Mouse (Mus musculus): ENCODE measurements at regions not wholly inside any gene's neighbourhood (a gene's known extent, or its start where the extent isn't known, plus 50 kb on each side); places are given as distances from the start of the nearest gene placed in this dataset.

DNA sequence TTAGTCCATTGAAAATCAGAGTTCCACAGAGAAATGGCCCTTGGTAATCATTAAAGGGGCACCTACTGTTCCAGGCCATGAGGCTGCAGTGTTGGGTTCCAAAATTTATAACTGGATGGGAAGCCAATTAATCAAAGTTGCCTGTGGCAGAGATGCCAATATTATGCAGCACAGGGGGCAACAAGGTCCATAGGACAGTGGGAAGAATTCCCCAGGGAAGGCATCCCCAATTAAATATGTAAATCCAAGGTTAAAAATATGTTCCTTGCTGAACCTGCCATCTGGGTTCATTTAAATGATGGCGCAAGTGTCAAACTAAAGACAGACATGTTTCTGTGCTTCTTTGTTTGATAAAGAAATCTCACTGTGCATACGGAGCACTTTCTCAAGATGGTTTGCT lies 273.1 kb upstream of the Sema6d start:
- no peak overlapping the region for H3K4me2 ChIP-seq
- H3K4me1 ChIP-seq (replicated peaks), result peaks cover 17% of the 10 kb centered on the region
- no peaks in the 10 kb centered on the region for H3K36me3 ChIP-seq
- WGBS, result 49% methylated on average over 2 of the region's 2 CpGs
- no peak overlapping the region for H3K4me3 ChIP-seq
- H3K9me3 ChIP-seq, result no peaks in the 10 kb centered on the region
- no peaks in the 10 kb centered on the region for H3K27me3 ChIP-seq
- no peak overlapping the region for H3K27ac ChIP-seq (replicated peaks)
- ATAC-seq (ENCODE audit: low read depth), result no peak
- no peak overlapping the region for H3K9ac ChIP-seq

DNA sequence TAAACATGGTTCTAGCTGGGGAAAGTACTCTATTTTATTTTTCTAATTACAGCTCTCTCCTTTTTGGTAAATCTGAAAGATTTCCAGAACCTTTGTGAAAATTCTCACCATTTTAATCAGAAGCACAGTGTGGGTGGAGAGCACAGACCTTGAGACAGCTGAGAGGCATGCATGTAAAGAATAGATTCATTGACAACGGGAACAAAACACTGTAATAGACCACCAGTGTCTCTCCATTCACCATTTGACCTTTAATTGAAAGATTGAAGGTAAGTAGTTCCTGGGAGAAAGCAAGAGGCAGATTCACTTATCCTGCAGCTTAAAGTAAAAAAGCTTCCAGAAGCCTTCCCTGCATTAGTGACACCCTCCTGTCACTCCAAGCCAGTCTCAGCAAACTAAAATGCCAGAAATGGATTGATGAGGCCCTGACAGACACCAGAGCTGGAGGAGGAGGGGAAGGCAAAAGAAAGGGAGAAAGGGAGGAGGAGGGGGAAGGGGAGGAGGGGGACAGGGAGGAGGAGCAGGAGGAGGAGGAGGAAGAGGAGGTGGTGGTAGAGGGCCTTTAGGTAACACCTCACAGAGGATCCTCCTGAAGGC lies 256.1 kb upstream of the Sema6d start:
- Histone ChIP-seq H3K4me1 (replicated peaks) (no peaks in the 10 kb centered on the region), H3K27ac (replicated peaks) (no peak overlapping the region), H3K27me3 (no peaks in the 10 kb centered on the region), H3K9me3 (no peaks in the 10 kb centered on the region), H3K36me3 (no peaks in the 10 kb centered on the region), H3K4me3 (no peak overlapping the region), H3K4me2 (no peak overlapping the region), H3K9ac (no peak overlapping the region)
- no peak for ATAC-seq (ENCODE audit: low read depth)
- WGBS, result 26% methylated on average over 1 of the region's 1 CpGs

Measured in neural tube, embryonic 13.5 days (tissue).